Mouse (Mus musculus): Measurements from ENCODE around the gene Ccna1. TPM values are rescaled to one million over a fixed set of nuclear protein-coding genes. Genes with fewer than 3 reads are reported as not detected.

The Ccna1 gene
- 1.7 and 3.0 TPM in 2 replicates for polyA plus RNA-seq (2015; fragmentation: Nextera tagmentation; extraction: Ambion mirVana)

GRCm38 (mm10) chr3:55055038-55055746 lies at the start of gene Ccna1:
TSS of gene Ccna1 (minus strand) at chr3:55055501.
- peak; percentile 87 for ATAC-seq (ENCODE audit: insufficient number of reproducible peaks, insufficient read depth, low FRiP score, low TSS enrichment, low read depth)
- WGBS, result under 1% methylated on average over 72 of the region's 73 CpGs
- Histone ChIP-seq H3K9me3 (no peaks in the 10 kb centered on the region), H3K4me2 (peak within 1 kb of the TSS; percentile 99), H3K36me3 (no peaks in the 10 kb centered on the region), H3K4me1 (peaks cover 15% of the 10 kb centered on the region), H3K27me3 (peaks cover 46% of the 10 kb centered on the region), H3K27ac (no peak within 1 kb of the TSS), H3K9ac (peak within 1 kb of the TSS; percentile 66), H3K4me3 (peak within 1 kb of the TSS; percentile 63)

- Histone ChIP-seq H3K9me3 (no peaks in the 10 kb centered on the region), H3K4me3 (no peak overlapping the region), H3K27ac (no peak overlapping the region), H3K9ac (no peak overlapping the region), H3K4me1 (peaks cover 16% of the 10 kb centered on the region), H3K4me2 (no peak overlapping the region), H3K36me3 (no peaks in the 10 kb centered on the region), H3K27me3 (no peaks in the 10 kb centered on the region)
- ATAC-seq (ENCODE audit: insufficient number of reproducible peaks, insufficient read depth, low FRiP score, low TSS enrichment, low read depth), result no peak
Observed at GRCm38 (mm10) chr3:55101092-55101491, 45.8 kb upstream of the Ccna1 start.

GRCm38 (mm10) chr3:55098990-55099389 lies 43.7 kb upstream of the Ccna1 start:
- Histone ChIP-seq H3K9ac (no peak overlapping the region), H3K4me3 (no peak overlapping the region), H3K27me3 (no peaks in the 10 kb centered on the region), H3K9me3 (no peaks in the 10 kb centered on the region), H3K27ac (no peak overlapping the region), H3K4me2 (no peak overlapping the region), H3K36me3 (no peaks in the 10 kb centered on the region), H3K4me1 (peaks cover 21% of the 10 kb centered on the region)
- 69% methylated on average over 11 of the region's 11 CpGs for WGBS
- ATAC-seq (ENCODE audit: insufficient number of reproducible peaks, insufficient read depth, low FRiP score, low TSS enrichment, low read depth), result no peak

GRCm38 (mm10) chr3:55098014-55098413 lies 42.7 kb upstream of the Ccna1 start:
- peaks cover 21% of the 10 kb centered on the region for H3K4me1 ChIP-seq
- no peak for ATAC-seq (ENCODE audit: insufficient number of reproducible peaks, insufficient read depth, low FRiP score, low TSS enrichment, low read depth)
- no peaks in the 10 kb centered on the region for H3K9me3 ChIP-seq
- no peaks in the 10 kb centered on the region for H3K36me3 ChIP-seq
- WGBS, result 57% methylated on average over 2 of the region's 2 CpGs
- no peak overlapping the region for H3K4me2 ChIP-seq
- no peak overlapping the region for H3K9ac ChIP-seq
- H3K27me3 ChIP-seq, result no peaks in the 10 kb centered on the region
- no peak overlapping the region for H3K27ac ChIP-seq
- no peak overlapping the region for H3K4me3 ChIP-seq

DNA sequence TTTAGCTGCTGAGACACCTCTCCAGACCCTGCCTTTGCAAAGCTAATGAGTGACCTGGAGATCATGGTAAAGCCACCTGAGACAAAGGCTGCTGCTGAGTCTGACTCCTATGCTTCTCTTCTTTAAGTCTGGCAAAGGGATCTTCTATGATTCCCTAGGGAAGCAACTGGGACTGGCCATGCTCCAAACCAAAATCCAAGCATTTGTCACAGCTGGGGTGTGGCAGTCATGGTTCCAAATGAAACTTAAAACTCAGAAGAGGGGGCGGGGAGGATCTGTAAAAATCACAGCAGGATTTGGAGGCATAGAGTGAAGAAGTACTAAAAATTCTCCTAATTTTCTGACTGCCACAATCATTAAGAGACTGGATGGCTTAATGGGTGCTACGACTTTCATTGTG lies 41.9 kb upstream of the Ccna1 start:
- H3K27me3 ChIP-seq, result no peaks in the 10 kb centered on the region
- H3K9me3 ChIP-seq, result no peaks in the 10 kb centered on the region
- no peak overlapping the region for H3K4me3 ChIP-seq
- ATAC-seq (ENCODE audit: insufficient number of reproducible peaks, insufficient read depth, low FRiP score, low TSS enrichment, low read depth), result no peak
- H3K27ac ChIP-seq, result peak overlapping the region; percentile 88
- H3K36me3 ChIP-seq, result no peaks in the 10 kb centered on the region
- H3K9ac ChIP-seq, result no peak overlapping the region
- WGBS, result 75% methylated on average over 2 of the region's 2 CpGs
- H3K4me2 ChIP-seq, result no peak overlapping the region
- H3K4me1 ChIP-seq, result peaks cover 21% of the 10 kb centered on the region

DNA sequence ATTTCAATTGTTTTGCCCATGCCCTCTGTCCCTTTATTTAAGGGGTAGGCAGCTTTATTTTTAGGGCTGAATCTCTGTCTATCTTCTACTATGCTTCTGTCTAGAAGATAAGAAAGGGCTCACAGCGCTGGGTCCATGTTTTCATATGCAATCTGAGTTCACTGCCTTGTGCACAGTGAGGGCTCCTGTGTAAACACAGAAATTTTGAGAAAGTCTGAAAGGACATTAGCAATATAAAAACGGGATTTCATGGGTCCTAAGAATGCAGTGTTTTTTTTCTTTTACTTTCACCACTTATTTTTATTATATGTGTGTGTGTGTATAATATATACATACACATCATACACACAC lies 41.3 kb upstream of the Ccna1 start:
- 58% methylated on average over 2 of the region's 2 CpGs for WGBS
- ATAC-seq (ENCODE audit: insufficient number of reproducible peaks, insufficient read depth, low FRiP score, low TSS enrichment, low read depth), result no peak

GRCm38 (mm10) chr3:55095968-55096654 lies 40.8 kb upstream of the Ccna1 start:
- Histone ChIP-seq H3K4me2 (peak overlapping the region; percentile 44), H3K27me3 (no peaks in the 10 kb centered on the region), H3K4me1 (peaks cover 21% of the 10 kb centered on the region), H3K9me3 (no peaks in the 10 kb centered on the region), H3K4me3 (peak overlapping the region; percentile 9; the same call in 1 of the 2 replicates), H3K9ac (no peak overlapping the region), H3K36me3 (no peaks in the 10 kb centered on the region), H3K27ac (peak overlapping the region; percentile 88)
- WGBS, result 13% methylated on average over 8 of the region's 8 CpGs
- peak; percentile 48; the same call in 1 of the 2 replicates for ATAC-seq (ENCODE audit: insufficient number of reproducible peaks, insufficient read depth, low FRiP score, low TSS enrichment, low read depth)

More for the DNA sequence above, 41.3 kb upstream of the Ccna1 start:
- Histone ChIP-seq H3K27ac (peak overlapping the region; percentile 88), H3K9ac (no peak overlapping the region), H3K4me2 (peak overlapping the region; percentile 44; the same call in 1 of the 2 replicates), H3K4me1 (peaks cover 21% of the 10 kb centered on the region), H3K27me3 (no peaks in the 10 kb centered on the region), H3K9me3 (no peaks in the 10 kb centered on the region), H3K4me3 (no peak overlapping the region), H3K36me3 (no peaks in the 10 kb centered on the region)

DNA sequence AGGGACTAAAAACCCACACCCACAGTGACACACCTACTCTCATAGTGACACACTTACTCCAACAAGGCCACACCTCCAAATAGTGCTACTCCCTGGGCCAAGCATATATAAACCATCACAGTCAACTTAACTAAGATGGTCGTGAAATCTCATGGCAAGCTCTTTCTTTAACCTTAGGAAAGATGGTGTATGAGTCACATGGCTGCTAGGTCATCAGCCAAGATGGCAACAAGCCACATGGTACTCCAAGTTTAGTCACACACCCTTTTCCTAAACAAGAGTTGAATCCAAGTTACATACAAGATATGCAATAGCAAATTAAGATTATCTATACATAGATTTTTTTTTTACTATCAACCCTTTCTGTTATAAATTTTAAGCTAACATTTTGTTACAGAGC lies 37.9 kb upstream of the Ccna1 start:
- no peak overlapping the region for H3K4me3 ChIP-seq
- H3K9me3 ChIP-seq, result no peaks in the 10 kb centered on the region
- no peaks in the 10 kb centered on the region for H3K36me3 ChIP-seq
- no peaks in the 10 kb centered on the region for H3K27me3 ChIP-seq
- no peak overlapping the region for H3K4me2 ChIP-seq
- no peak overlapping the region for H3K27ac ChIP-seq
- 73% methylated on average over 1 of the region's 1 CpGs for WGBS
- ATAC-seq (ENCODE audit: insufficient number of reproducible peaks, insufficient read depth, low FRiP score, low TSS enrichment, low read depth), result no peak
- H3K9ac ChIP-seq, result no peak overlapping the region
- H3K4me1 ChIP-seq, result peaks cover 21% of the 10 kb centered on the region

DNA sequence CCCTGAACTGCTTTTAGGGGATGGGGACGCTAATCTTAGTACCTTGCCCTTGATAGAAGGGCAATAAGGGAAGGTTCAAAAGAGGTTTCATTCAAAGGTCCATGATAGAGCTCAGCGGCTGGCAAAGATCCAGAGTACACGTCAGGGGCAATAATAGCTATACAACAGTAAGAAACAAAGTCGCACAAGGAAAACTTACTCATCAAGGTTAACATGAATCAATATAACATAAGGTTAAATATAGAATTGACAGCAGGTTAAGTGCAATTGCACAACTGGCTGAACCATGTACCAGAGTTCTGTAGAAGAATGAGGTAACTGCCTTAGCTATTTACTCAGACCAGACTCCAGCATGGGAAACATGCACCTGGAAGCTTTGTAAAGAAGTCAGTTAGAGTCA lies 34.0 kb upstream of the Ccna1 start:
- H3K36me3 ChIP-seq, result no peaks in the 10 kb centered on the region
- H3K4me3 ChIP-seq, result no peak overlapping the region
- 79% methylated on average over 4 of the region's 4 CpGs for WGBS
- H3K9me3 ChIP-seq, result no peaks in the 10 kb centered on the region
- H3K27ac ChIP-seq, result no peak overlapping the region
- H3K4me1 ChIP-seq, result peaks cover 9% of the 10 kb centered on the region; the same call in 1 of the 2 replicates
- H3K27me3 ChIP-seq, result no peaks in the 10 kb centered on the region
- no peak for ATAC-seq (ENCODE audit: insufficient number of reproducible peaks, insufficient read depth, low FRiP score, low TSS enrichment, low read depth)
- H3K4me2 ChIP-seq, result no peak overlapping the region
- H3K9ac ChIP-seq, result no peak overlapping the region

DNA sequence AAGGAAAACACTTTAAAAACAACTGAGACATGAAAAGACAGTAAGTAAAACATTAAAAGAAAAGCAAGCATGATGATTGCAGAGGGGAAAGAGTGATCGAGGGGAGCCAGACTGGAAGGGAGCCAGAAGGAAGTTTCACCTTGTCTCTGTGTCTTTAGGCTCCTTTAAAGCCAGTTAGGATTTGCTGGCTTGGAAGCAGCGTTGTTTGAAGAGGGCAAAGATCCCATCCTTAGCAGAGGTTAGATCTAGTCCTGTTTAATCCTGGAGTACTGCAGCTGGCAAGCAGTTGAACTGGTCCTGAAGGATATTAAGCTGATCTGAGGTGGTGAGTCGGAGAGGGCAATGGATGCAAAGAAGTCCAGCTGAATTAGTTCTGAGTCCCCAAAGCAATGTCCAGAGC lies 33.5 kb upstream of the Ccna1 start:
- ATAC-seq (ENCODE audit: insufficient number of reproducible peaks, insufficient read depth, low FRiP score, low TSS enrichment, low read depth), result no peak
- WGBS, result 70% methylated on average over 3 of the region's 3 CpGs

GRCm38 (mm10) chr3:55088359-55088758 lies 33.1 kb upstream of the Ccna1 start:
- H3K4me3 ChIP-seq, result no peak overlapping the region
- H3K4me1 ChIP-seq, result peaks cover 9% of the 10 kb centered on the region; the same call in 1 of the 2 replicates
- H3K27me3 ChIP-seq, result no peaks in the 10 kb centered on the region
- 68% methylated on average over 4 of the region's 4 CpGs for WGBS
- H3K36me3 ChIP-seq, result no peaks in the 10 kb centered on the region
- ATAC-seq (ENCODE audit: insufficient number of reproducible peaks, insufficient read depth, low FRiP score, low TSS enrichment, low read depth), result no peak
- H3K27ac ChIP-seq, result no peak overlapping the region
- no peak overlapping the region for H3K9ac ChIP-seq
- H3K4me2 ChIP-seq, result no peak overlapping the region
- no peaks in the 10 kb centered on the region for H3K9me3 ChIP-seq

More for the DNA sequence above, 33.5 kb upstream of the Ccna1 start:
- Histone ChIP-seq H3K9me3 (no peaks in the 10 kb centered on the region), H3K4me3 (no peak overlapping the region), H3K4me1 (peaks cover 9% of the 10 kb centered on the region; the same call in 1 of the 2 replicates), H3K36me3 (no peaks in the 10 kb centered on the region), H3K9ac (no peak overlapping the region), H3K4me2 (no peak overlapping the region), H3K27ac (no peak overlapping the region), H3K27me3 (no peaks in the 10 kb centered on the region)

DNA sequence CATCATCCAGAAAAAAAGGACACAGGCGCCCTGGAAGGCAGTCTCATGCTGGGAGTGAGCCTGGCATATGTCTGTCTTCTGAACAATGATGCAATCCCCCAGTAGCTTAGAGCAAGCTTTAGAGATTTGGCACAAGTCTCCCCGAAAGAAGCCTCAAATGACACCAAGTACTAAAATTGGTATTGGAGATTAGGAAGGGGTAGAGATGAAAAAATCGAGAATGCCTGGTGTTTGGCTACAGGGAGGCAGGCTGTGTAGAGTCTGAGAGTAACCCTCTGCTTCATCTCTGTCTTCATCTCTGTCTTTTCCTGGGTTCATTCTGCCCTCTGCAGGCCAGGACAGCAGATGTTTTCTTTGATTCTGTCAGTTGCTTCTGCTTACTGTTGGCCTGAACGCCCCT lies 32.1 kb upstream of the Ccna1 start:
- no peak for ATAC-seq (ENCODE audit: insufficient number of reproducible peaks, insufficient read depth, low FRiP score, low TSS enrichment, low read depth)
- Histone ChIP-seq H3K27ac (no peak overlapping the region), H3K4me2 (no peak overlapping the region), H3K4me1 (peaks cover 9% of the 10 kb centered on the region; the same call in 1 of the 2 replicates), H3K27me3 (no peaks in the 10 kb centered on the region), H3K4me3 (no peak overlapping the region), H3K9ac (no peak overlapping the region), H3K9me3 (no peaks in the 10 kb centered on the region), H3K36me3 (no peaks in the 10 kb centered on the region)
- 54% methylated on average over 4 of the region's 4 CpGs for WGBS
